Mouse (Mus musculus): ENCODE results near the gene Tax1bp1. TPM values are rescaled to one million over a fixed set of nuclear protein-coding genes. Genes with fewer than 3 reads are reported as not detected.

The Tax1bp1 gene
- polyA plus RNA-seq, 1 experiment from 2014 or later: 234 TPM

DNA sequence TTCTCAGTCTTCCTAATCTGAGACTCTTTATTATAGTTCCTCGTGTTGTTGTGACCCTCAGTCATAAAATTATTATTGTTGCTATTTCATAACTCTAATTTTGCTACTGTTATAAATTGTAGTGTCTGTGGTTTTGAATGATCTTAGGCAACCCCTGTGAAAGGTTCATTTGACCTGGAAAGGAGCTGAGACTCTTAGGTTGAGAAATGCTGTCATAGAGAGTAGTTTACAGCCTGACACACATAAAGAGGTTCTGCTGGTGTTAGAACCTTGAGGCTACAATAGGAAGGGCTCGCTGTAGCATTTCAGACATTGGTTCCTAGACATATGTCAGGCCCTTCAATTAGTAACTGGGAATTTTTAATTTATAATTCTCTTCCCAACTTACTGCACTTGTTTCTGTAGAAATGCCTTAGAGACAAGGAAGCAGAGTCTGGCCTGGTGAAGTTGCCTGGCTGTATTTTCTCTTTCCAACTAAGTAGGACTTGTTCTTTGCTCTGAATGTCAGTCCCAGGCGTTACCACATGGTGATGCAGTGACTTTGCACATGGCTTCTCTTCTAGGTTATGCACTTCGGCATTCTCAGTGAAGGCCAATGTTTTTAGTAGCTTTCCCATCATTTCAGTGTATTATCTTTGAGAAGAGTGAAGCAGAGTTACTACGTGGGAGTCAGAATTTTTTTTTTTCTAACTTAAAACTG lies 4.1 kb downstream of the Tax1bp1 start:
- H3K27me3 ChIP-seq (replicated peaks; ENCODE audit: insufficient read depth, low read length): no peaks in the 10 kb centered on the region
- no peak overlapping the region for H3K27ac ChIP-seq (ENCODE audit: low read length)
- DNase-seq (ENCODE audit: low spot score) (no peak), ATAC-seq (no peak)
- H3K4me1 ChIP-seq (ENCODE audit: insufficient read depth, low read depth, low read length): no peaks in the 10 kb centered on the region
- H3K4me2 ChIP-seq (replicated peaks; ENCODE audit: low read depth, low read length): no peak overlapping the region
- 72% methylated on average over 5 of the region's 5 CpGs for WGBS
- H3K9ac ChIP-seq (replicated peaks; ENCODE audit: low read depth): no peak overlapping the region
- H3K9me3 ChIP-seq (ENCODE audit: low read length): no peaks in the 10 kb centered on the region
- TF ChIP-seq CTCF (IDR thresholded peaks at IDR 0.05) (peak; percentile 38), EP300 (IDR thresholded peaks at IDR 0.05) (no peak)
- H3K36me3 ChIP-seq (ENCODE audit: insufficient read depth, low read length): no peaks in the 10 kb centered on the region
- H3K4me3 ChIP-seq (ENCODE audit: low read depth, low read length): no peak overlapping the region

DNA sequence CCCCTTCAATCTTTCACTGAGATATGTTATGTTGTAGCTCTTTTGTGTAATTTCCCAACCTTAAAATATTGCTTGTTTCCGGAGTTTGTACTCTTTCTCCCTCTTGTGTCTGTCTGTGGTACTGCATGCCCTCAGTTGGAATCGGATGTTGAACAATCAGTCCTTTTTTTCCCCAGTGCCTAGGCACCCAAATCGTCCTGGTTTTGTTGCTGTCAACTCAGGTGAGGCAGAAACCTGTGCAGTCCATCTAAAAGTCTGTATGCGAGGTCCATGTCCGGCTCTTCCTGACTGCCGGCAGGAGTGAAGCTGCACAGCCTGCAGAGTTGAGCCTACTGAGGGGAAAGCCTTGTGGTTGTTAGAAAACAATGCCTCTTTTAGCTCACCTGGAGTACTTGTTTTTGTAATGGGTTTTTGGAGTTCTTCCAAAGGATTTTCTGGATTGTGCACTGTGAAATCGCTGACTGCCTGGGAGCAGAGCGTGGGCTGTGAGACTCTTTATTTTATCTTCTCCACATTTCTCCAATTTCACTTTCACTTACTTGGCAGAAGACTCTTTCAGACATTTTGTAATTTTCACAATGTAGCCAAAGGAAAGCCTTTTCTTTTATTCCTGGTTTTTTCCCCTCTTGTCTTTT lies 11.4 kb downstream of the Tax1bp1 start:
- no peak overlapping the region for H3K27ac ChIP-seq (ENCODE audit: low read length)
- DNase-seq (ENCODE audit: low spot score) (peak; percentile 83), ATAC-seq (no peak)
- peaks cover 11% of the 10 kb centered on the region; the same call in 1 of the 2 replicates for H3K36me3 ChIP-seq (ENCODE audit: insufficient read depth, low read length)
- no peaks in the 10 kb centered on the region for H3K9me3 ChIP-seq (ENCODE audit: low read length)
- no peak overlapping the region for H3K9ac ChIP-seq (replicated peaks; ENCODE audit: low read depth)
- no peak for TF ChIP-seq EP300 (IDR thresholded peaks at IDR 0.05)
- TF ChIP-seq CTCF (IDR thresholded peaks at IDR 0.05): peak; percentile 96
- no peak overlapping the region for H3K4me2 ChIP-seq (replicated peaks; ENCODE audit: low read depth, low read length)
- H3K4me1 ChIP-seq (ENCODE audit: insufficient read depth, low read depth, low read length): no peaks in the 10 kb centered on the region
- no peaks in the 10 kb centered on the region for H3K27me3 ChIP-seq (replicated peaks; ENCODE audit: insufficient read depth, low read length)
- no peak overlapping the region for H3K4me3 ChIP-seq (ENCODE audit: low read depth, low read length)
- 48% methylated on average over 8 of the region's 8 CpGs for WGBS

GRCm38 (mm10) chr6:52730338-52730737 lies 16.8 kb downstream of the Tax1bp1 start:
- 0 out of 2 replicates have a peak, but pooled peaks cover 3% of the 10 kb centered on the region for H3K36me3 ChIP-seq (ENCODE audit: insufficient read depth, low read length)
- H3K4me1 ChIP-seq (ENCODE audit: insufficient read depth, low read depth, low read length): no peaks in the 10 kb centered on the region
- H3K27me3 ChIP-seq (replicated peaks; ENCODE audit: insufficient read depth, low read length): no peaks in the 10 kb centered on the region
- WGBS: 33% methylated on average over 4 of the region's 4 CpGs
- no peak overlapping the region for H3K4me2 ChIP-seq (replicated peaks; ENCODE audit: low read depth, low read length)
- DNase-seq (ENCODE audit: low spot score) (no peak), ATAC-seq (no peak)
- H3K4me3 ChIP-seq (ENCODE audit: low read depth, low read length): no peak overlapping the region
- H3K9ac ChIP-seq (replicated peaks; ENCODE audit: low read depth): no peak overlapping the region
- TF ChIP-seq CTCF (IDR thresholded peaks at IDR 0.05): no peak
- TF ChIP-seq EP300 (IDR thresholded peaks at IDR 0.05): no peak
- H3K27ac ChIP-seq (ENCODE audit: low read length): no peak overlapping the region
- no peaks in the 10 kb centered on the region for H3K9me3 ChIP-seq (ENCODE audit: low read length)

DNA sequence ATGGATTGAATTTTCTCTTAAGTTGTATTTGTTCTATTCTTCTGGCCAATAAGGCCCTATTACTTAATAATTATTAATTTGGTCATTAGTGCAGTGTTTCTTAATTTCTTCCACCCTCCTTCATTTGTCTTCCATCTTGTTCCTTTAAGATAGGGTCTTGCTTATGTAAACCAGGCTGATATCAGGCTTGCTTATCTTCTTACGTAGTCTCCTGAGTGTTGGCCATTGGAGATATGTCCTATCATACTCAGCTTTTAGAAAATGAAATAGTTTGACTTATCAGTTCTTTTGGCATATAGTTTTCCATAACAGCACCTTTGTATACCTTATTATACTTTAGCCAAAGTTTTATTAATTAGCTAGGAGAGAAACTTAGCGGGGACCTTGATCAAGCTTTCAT lies 21.1 kb downstream of the Tax1bp1 start:
- H3K9me3 ChIP-seq (ENCODE audit: low read length): no peaks in the 10 kb centered on the region
- peaks cover 15% of the 10 kb centered on the region; the same call in 1 of the 2 replicates for H3K36me3 ChIP-seq (ENCODE audit: insufficient read depth, low read length)
- H3K4me1 ChIP-seq (ENCODE audit: insufficient read depth, low read depth, low read length): no peaks in the 10 kb centered on the region
- no peak for TF ChIP-seq EP300 (IDR thresholded peaks at IDR 0.05)
- H3K4me2 ChIP-seq (replicated peaks; ENCODE audit: low read depth, low read length): no peak overlapping the region
- H3K4me3 ChIP-seq (ENCODE audit: low read depth, low read length): no peak overlapping the region
- no peak overlapping the region for H3K9ac ChIP-seq (replicated peaks; ENCODE audit: low read depth)
- ATAC-seq (no peak), DNase-seq (ENCODE audit: low spot score) (no peak)
- no peak overlapping the region for H3K27ac ChIP-seq (ENCODE audit: low read length)
- 86% methylated on average over 2 of the region's 2 CpGs for WGBS
- H3K27me3 ChIP-seq (replicated peaks; ENCODE audit: insufficient read depth, low read length): no peaks in the 10 kb centered on the region

GRCm38 (mm10) chr6:52752832-52753231 lies 39.3 kb downstream of the Tax1bp1 start:
- Histone ChIP-seq H3K4me1 (ENCODE audit: insufficient read depth, low read depth, low read length) (no peaks in the 10 kb centered on the region), H3K9me3 (ENCODE audit: low read length) (no peaks in the 10 kb centered on the region), H3K4me3 (ENCODE audit: low read depth, low read length) (no peak overlapping the region), H3K9ac (replicated peaks; ENCODE audit: low read depth) (no peak overlapping the region), H3K27ac (ENCODE audit: low read length) (no peak overlapping the region), H3K36me3 (ENCODE audit: insufficient read depth, low read length) (peaks cover 22% of the 10 kb centered on the region), H3K27me3 (replicated peaks; ENCODE audit: insufficient read depth, low read length) (no peaks in the 10 kb centered on the region), H3K4me2 (replicated peaks; ENCODE audit: low read depth, low read length) (no peak overlapping the region)
- ATAC-seq (no peak), DNase-seq (ENCODE audit: low spot score) (no peak)
- 93% methylated on average over 5 of the region's 5 CpGs for WGBS
- TF ChIP-seq CTCF (IDR thresholded peaks at IDR 0.05) (no peak), EP300 (IDR thresholded peaks at IDR 0.05) (no peak)

GRCm38 (mm10) chr6:52765206-52765605 lies 51.7 kb downstream of the Tax1bp1 start:
- Histone ChIP-seq H3K36me3 (ENCODE audit: insufficient read depth, low read length) (peaks cover 41% of the 10 kb centered on the region), H3K4me3 (ENCODE audit: low read depth, low read length) (no peak overlapping the region), H3K27me3 (replicated peaks; ENCODE audit: insufficient read depth, low read length) (no peaks in the 10 kb centered on the region), H3K27ac (ENCODE audit: low read length) (no peak overlapping the region), H3K9me3 (ENCODE audit: low read length) (no peaks in the 10 kb centered on the region), H3K9ac (replicated peaks; ENCODE audit: low read depth) (no peak overlapping the region), H3K4me2 (replicated peaks; ENCODE audit: low read depth, low read length) (no peak overlapping the region), H3K4me1 (ENCODE audit: insufficient read depth, low read depth, low read length) (no peaks in the 10 kb centered on the region)
- TF ChIP-seq CTCF (IDR thresholded peaks at IDR 0.05) (no peak), EP300 (IDR thresholded peaks at IDR 0.05) (no peak)
- WGBS: 73% methylated on average over 7 of the region's 7 CpGs
- ATAC-seq (no peak), DNase-seq (ENCODE audit: low spot score) (no peak)
